In the genomic region with DNA sequence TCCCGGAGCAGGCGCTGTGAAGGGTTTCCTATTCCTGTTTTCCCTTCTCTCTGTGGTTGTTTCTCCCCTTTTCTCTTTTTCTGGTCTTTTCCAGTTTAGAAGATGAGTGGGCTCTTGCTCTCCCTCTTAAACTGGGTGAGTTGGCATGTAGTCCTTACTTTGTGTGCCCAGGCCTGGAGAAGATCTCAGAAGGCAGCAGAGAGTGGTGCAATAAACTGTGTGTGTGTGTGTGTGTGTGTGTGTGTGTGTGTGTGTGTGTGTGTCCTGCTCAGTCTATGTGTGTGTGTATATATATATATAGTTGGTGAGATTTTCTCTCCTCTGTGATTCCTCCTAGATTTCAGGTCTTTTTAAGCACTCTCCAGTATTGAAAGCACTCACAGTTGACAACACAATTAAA, we compare ENCODE assay signal across 8 mouse cellular contexts. TPM values are rescaled to one million over a fixed set of nuclear protein-coding genes. Genes with fewer than 3 reads are reported as not detected.
DNase-seq lines count a peak whose midpoint lies in the region; ATAC-seq and TF ChIP-seq lines count a peak whose summit lies in the region.

No protein-coding gene starts in this region.

- peak overlapping the region; percentile 67 for H3K4me3 ChIP-seq in kidney, embryonic 16.5 days (ENCODE audit: low read length)
- H3K4me3 ChIP-seq in embryonic fibroblast, embryonic 13.5 days (ENCODE audit: insufficient read depth, low read length) = peak overlapping the region; percentile 45
- H3K4me3 ChIP-seq in intestine, embryonic 15.5 days (replicated peaks) = peak overlapping the region; percentile 53
- H3K4me3 ChIP-seq in myocyte = no peak overlapping the region

- no peaks in the 10 kb centered on the region for H3K79me2 ChIP-seq in myocyte (ENCODE audit: control insufficient read depth, insufficient read depth)

- peaks cover 22% of the 10 kb centered on the region for H3K27me3 ChIP-seq in kidney, embryonic 16.5 days (ENCODE audit: insufficient read depth, low read length)
- peaks cover 23% of the 10 kb centered on the region for H3K27me3 ChIP-seq in intestine, embryonic 15.5 days (replicated peaks)
- no peaks in the 10 kb centered on the region for H3K27me3 ChIP-seq in myocyte (ENCODE audit: control insufficient read depth, insufficient read depth, insufficient read length)

- H3K9ac ChIP-seq in kidney, embryonic 16.5 days (replicated peaks; ENCODE audit: low read length) = peak overlapping the region; percentile 72
- H3K9ac ChIP-seq in intestine, embryonic 15.5 days = peak overlapping the region; percentile 46

- H3K9me3 ChIP-seq in kidney, embryonic 16.5 days (ENCODE audit: low read length) = no peaks in the 10 kb centered on the region
- H3K9me3 ChIP-seq in intestine, embryonic 15.5 days = no peaks in the 10 kb centered on the region

- TF ChIP-seq POLR2A in embryonic fibroblast, embryonic 13.5 days (IDR thresholded peaks at IDR 0.05; ENCODE audit: low read depth, low read length) = no peak
- TF ChIP-seq POLR2A in myocyte (IDR thresholded peaks at IDR 0.05; ENCODE audit: insufficient read length, low read depth) = no peak

- ATAC-seq in kidney, embryonic 16.5 days (ENCODE audit: low FRiP score, low TSS enrichment) = no peak
- peak; percentile 69 for ATAC-seq in intestine, embryonic 15.5 days

- peak overlapping the region; percentile 100 for H3K4me2 ChIP-seq in kidney, embryonic 16.5 days (replicated peaks; ENCODE audit: low read depth, low read length)
- peak overlapping the region; percentile 93 for H3K4me2 ChIP-seq in intestine, embryonic 15.5 days (replicated peaks)
- H3K4me2 ChIP-seq in myocyte (ENCODE audit: low read depth) = peak overlapping the region; percentile 12

- no peak overlapping the region for H3ac ChIP-seq in myocyte (ENCODE audit: control insufficient read depth, insufficient read length)

- no peak for TF ChIP-seq CTCF in embryonic fibroblast, embryonic 13.5 days (IDR thresholded peaks at IDR 0.05; ENCODE audit: borderline replicate concordance, insufficient read depth, low read length)

- DNase-seq in kidney, postnatal 25 days = no peak
- DNase-seq in yolk sac, embryonic 10.5 days (ENCODE audit: low spot score) = no peak
- no peak for DNase-seq in lung, postnatal 14 days
- no peak for DNase-seq in ovary, postnatal 10 days (ENCODE audit: low spot score)

- H3K27ac ChIP-seq in kidney, embryonic 16.5 days (ENCODE audit: low read length) = no peak overlapping the region
- no peak overlapping the region for H3K27ac ChIP-seq in embryonic fibroblast, embryonic 13.5 days (ENCODE audit: insufficient read depth, low read length)
- H3K27ac ChIP-seq in intestine, embryonic 15.5 days = no peak overlapping the region

- 0 out of 2 replicates have a peak, but pooled peaks cover 10% of the 10 kb centered on the region for H3K4me1 ChIP-seq in kidney, embryonic 16.5 days (ENCODE audit: insufficient read depth, low read length)
- no peaks in the 10 kb centered on the region for H3K4me1 ChIP-seq in embryonic fibroblast, embryonic 13.5 days (ENCODE audit: control insufficient read depth, insufficient read depth, low read length)
- peaks cover 4% of the 10 kb centered on the region for H3K4me1 ChIP-seq in intestine, embryonic 15.5 days (replicated peaks)

- no peaks in the 10 kb centered on the region for H3K36me3 ChIP-seq in kidney, embryonic 16.5 days (ENCODE audit: insufficient read depth, low read length)
- H3K36me3 ChIP-seq in intestine, embryonic 15.5 days = no peaks in the 10 kb centered on the region
- no peaks in the 10 kb centered on the region for H3K36me3 ChIP-seq in myocyte (ENCODE audit: control insufficient read depth, insufficient read depth)

- 9% methylated on average over 2 of the region's 2 CpGs for WGBS in kidney, embryonic 16.5 days
- WGBS in intestine, embryonic 15.5 days = 0% methylated on average over 2 of the region's 2 CpGs

TF ChIP-seq in myocyte, 11 proteins besides CTCF, POLR2A, EP300 and RAD21:
- TF ChIP-seq USF1 (IDR thresholded peaks at IDR 0.05; ENCODE audit: low read depth) = no peak
- TF ChIP-seq E2F4 (IDR thresholded peaks at IDR 0.05; ENCODE audit: insufficient read depth) = no peak
- no peak for TF ChIP-seq CEBPB (IDR thresholded peaks at IDR 0.05; ENCODE audit: insufficient read depth, poor library complexity, severe bottlenecking)
- TF ChIP-seq SRF (IDR thresholded peaks at IDR 0.05; ENCODE audit: control insufficient read depth, insufficient read length, low read depth) = no peak
- no peak for TF ChIP-seq MYOD1 (IDR thresholded peaks at IDR 0.05; ENCODE audit: control insufficient read depth in 1 of 3, insufficient read length in 2 of 3, low read depth in 2 of 3)
- no peak for TF ChIP-seq MYOG (IDR thresholded peaks at IDR 0.05; ENCODE audit: control insufficient read depth in 1 of 3, insufficient read depth in 1 of 3, insufficient read length in 2 of 3, low read depth in 2 of 3)
- no peak for TF ChIP-seq TCF12 (IDR thresholded peaks at IDR 0.05; ENCODE audit: insufficient read depth, poor library complexity, severe bottlenecking)
- TF ChIP-seq REST (IDR thresholded peaks at IDR 0.05; ENCODE audit: insufficient read depth, insufficient read length) = no peak
- no peak for TF ChIP-seq POLR2AphosphoS2 (IDR thresholded peaks at IDR 0.05; ENCODE audit: insufficient read length, low read depth)
- no peak for TF ChIP-seq TCF3 (IDR thresholded peaks at IDR 0.05; ENCODE audit: insufficient read length, low read depth)
- TF ChIP-seq MAX (IDR thresholded peaks at IDR 0.05; ENCODE audit: low read depth) = no peak

RNA-seq across cellular contexts. Expression of gene Sorcs1, which starts 0.5 kb away (rescaled TPM):
- polyA plus RNA-seq in kidney, embryonic 16.5 days (2015; fragmentation: Nextera tagmentation; extraction: Ambion mirVana) = 2.7 and 3.5 TPM in 2 replicates
- polyA plus RNA-seq in embryonic fibroblast, embryonic 13.5 days (2011; ENCODE audit: insufficient read length, low read depth, missing spikeins) = 3.3 TPM in 2 replicates
- polyA plus RNA-seq in intestine, embryonic 15.5 days (2015; fragmentation: Nextera tagmentation; extraction: Ambion mirVana) = 2.8 and 3.0 TPM in 2 replicates
- not detected for polyA plus RNA-seq in myocyte (2012; fragmentation: generic; extraction: Trizol)

Comparison
In these comparisons a context has a peak if more than half of its experiments do, and no peak if none do; other contexts are left out.
1. H3K4me2 ChIP-seq: peak in every context shown above with its lines; median percentile 100 in kidney, embryonic 16.5 days; 93 in intestine, embryonic 15.5 days; 12 in myocyte.